ENCODE assay signal across 15 mouse cellular contexts in the genomic region with DNA sequence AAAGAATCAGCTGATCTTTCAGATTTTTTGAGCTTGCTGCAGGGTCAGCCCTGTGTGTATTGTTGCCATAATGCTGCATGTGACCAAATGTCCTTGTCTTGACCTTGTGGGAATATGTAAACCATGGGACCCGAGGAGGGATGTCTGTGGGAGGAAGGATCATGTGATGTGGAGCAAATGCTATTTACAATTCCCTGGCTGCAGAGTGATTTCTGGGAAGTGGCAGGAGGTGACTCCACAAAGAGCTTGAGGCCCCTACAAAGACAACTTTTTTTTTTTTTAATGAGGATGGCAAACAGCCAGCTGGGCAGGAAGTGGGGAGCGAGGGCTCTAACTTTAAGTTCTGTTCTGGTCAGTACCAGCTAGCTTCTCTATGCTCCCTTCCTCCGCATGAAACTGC. TPM values are rescaled to one million over a fixed set of nuclear protein-coding genes. Genes with fewer than 3 reads are reported as not detected.
DNase-seq lines count a peak whose midpoint lies in the region; ATAC-seq and TF ChIP-seq lines count a peak whose summit lies in the region.
"Had no signal": no experiment of that assay in that cellular context is flagged by ENCODE, and none has a peak within 500 bp of the region (broad histone marks: within the 10 kb centered on the region; RNA-seq: fewer than 3 reads in every experiment).

No protein-coding gene starts in this region.

- H3K4me2 ChIP-seq in hindbrain, postnatal 0 days (ENCODE audit: low read depth, low read length) = no peak overlapping the region
- H3K4me2 ChIP-seq in hindbrain, embryonic 11.5 days (replicated peaks; ENCODE audit: low read depth, low read length) = no peak overlapping the region
- H3K4me2 ChIP-seq in heart, embryonic 16.5 days (ENCODE audit: low read depth, low read length) = no peak overlapping the region
- H3K4me2 ChIP-seq: limb, embryonic 13.5 days had no signal

- no peak for TF ChIP-seq CTCF in hindbrain, postnatal 0 days (IDR thresholded peaks at IDR 0.05; ENCODE audit: low read depth)
- TF ChIP-seq CTCF in lung, adult 2 months (IDR thresholded peaks at IDR 0.05; ENCODE audit: insufficient read depth, low read length) = no peak

- no peaks in the 10 kb centered on the region for H3K36me3 ChIP-seq in hindbrain, postnatal 0 days (ENCODE audit: insufficient read depth, low read length)
- no peaks in the 10 kb centered on the region for H3K36me3 ChIP-seq in hindbrain, embryonic 11.5 days (ENCODE audit: control insufficient read depth, insufficient read depth, low read length)
- no peaks in the 10 kb centered on the region for H3K36me3 ChIP-seq in heart, embryonic 16.5 days (ENCODE audit: control insufficient read depth, insufficient read depth)
- H3K36me3 ChIP-seq: limb, embryonic 13.5 days had no signal

- H3K27ac ChIP-seq in hindbrain, postnatal 0 days = no peak overlapping the region
- H3K27ac ChIP-seq in hindbrain, embryonic 11.5 days (ENCODE audit: low read depth, low read length) = no peak overlapping the region
- no peak overlapping the region for H3K27ac ChIP-seq in heart, embryonic 16.5 days (ENCODE audit: low read length)
- H3K27ac ChIP-seq: limb, embryonic 13.5 days had no signal

- no peak for TF ChIP-seq POLR2A in lung, adult 2 months (IDR thresholded peaks at IDR 0.05; ENCODE audit: borderline replicate concordance, extremely low read depth, low read depth, low read length)

- WGBS in hindbrain, postnatal 0 days = 36% methylated on average over 3 of the region's 3 CpGs
- WGBS in hindbrain, embryonic 11.5 days = 56% methylated on average over 3 of the region's 3 CpGs
- 21% methylated on average over 3 of the region's 3 CpGs for WGBS in lung, adult 2 months
- 32% methylated on average over 3 of the region's 3 CpGs for WGBS in heart, embryonic 16.5 days

- no peaks in the 10 kb centered on the region for H3K4me1 ChIP-seq in hindbrain, postnatal 0 days (ENCODE audit: insufficient read depth, low read length)
- H3K4me1 ChIP-seq in hindbrain, embryonic 11.5 days (replicated peaks; ENCODE audit: control insufficient read depth, insufficient read depth, low read length) = no peaks in the 10 kb centered on the region
- 0 out of 2 replicates have a peak, but pooled peaks cover 2% of the 10 kb centered on the region for H3K4me1 ChIP-seq in lung, adult 2 months (ENCODE audit: control insufficient read depth, insufficient read depth, low read length)
- peaks cover 29% of the 10 kb centered on the region for H3K4me1 ChIP-seq in heart, embryonic 16.5 days (ENCODE audit: control insufficient read depth, insufficient read depth, low read length)
- H3K4me1 ChIP-seq: megakaryocyte, embryonic 14.5 days had no signal

- H3K27me3 ChIP-seq in hindbrain, postnatal 0 days (ENCODE audit: insufficient read depth, low read length) = no peaks in the 10 kb centered on the region
- no peaks in the 10 kb centered on the region for H3K27me3 ChIP-seq in hindbrain, embryonic 11.5 days (ENCODE audit: control insufficient read depth, insufficient read depth, low read length)
- H3K27me3 ChIP-seq in heart, embryonic 16.5 days (ENCODE audit: control insufficient read depth, insufficient read depth, low read length) = no peaks in the 10 kb centered on the region
- H3K27me3 ChIP-seq: limb, embryonic 13.5 days; megakaryocyte, embryonic 14.5 days had no signal

- H3K9me3 ChIP-seq in hindbrain, postnatal 0 days (ENCODE audit: low read length) = no peaks in the 10 kb centered on the region
- H3K9me3 ChIP-seq in hindbrain, embryonic 11.5 days (ENCODE audit: control insufficient read depth, low read length) = no peaks in the 10 kb centered on the region
- no peaks in the 10 kb centered on the region for H3K9me3 ChIP-seq in heart, embryonic 16.5 days (replicated peaks; ENCODE audit: control insufficient read depth, low read length)
- H3K9me3 ChIP-seq: limb, embryonic 13.5 days had no signal

- no peak overlapping the region for H3K9ac ChIP-seq in hindbrain, postnatal 0 days (replicated peaks; ENCODE audit: low read length)
- H3K9ac ChIP-seq in hindbrain, embryonic 11.5 days (ENCODE audit: low read depth, low read length) = no peak overlapping the region
- no peak overlapping the region for H3K9ac ChIP-seq in heart, embryonic 16.5 days (ENCODE audit: low read length)
- H3K9ac ChIP-seq: limb, embryonic 13.5 days had no signal

- ATAC-seq in hindbrain, postnatal 0 days = no peak; the same call in 1 of the 2 replicates
- ATAC-seq in hindbrain, embryonic 11.5 days (ENCODE audit: low FRiP score) = no peak
- ATAC-seq in heart, embryonic 16.5 days (replicated peaks; ENCODE audit: extremely low read depth, insufficient read depth, low FRiP score) = 0 out of 2 replicates have a peak, but pooled peaks have one; percentile 8
- no peak for ATAC-seq in granulocyte monocyte progenitor cell, adult 5-6 weeks (replicated peaks; ENCODE audit: poor library complexity, severe bottlenecking)
- ATAC-seq in erythroblast, adult 5-6 weeks (replicated peaks; ENCODE audit: low FRiP score, poor library complexity, severe bottlenecking) = no peak

- DNase-seq in hindbrain, postnatal 0 days (ENCODE audit: low spot score) = peak; percentile 36
- no peak for DNase-seq in hindbrain, embryonic 11.5 days (ENCODE audit: low spot score)
- DNase-seq in lung, postnatal 10 days = peak; percentile 55
- no peak for DNase-seq in lung, adult 2 months
- peak; percentile 31 for DNase-seq in kidney, postnatal 14 days
- DNase-seq: cerebellum, adult 8-10 months; layer of hippocampus, postnatal 36 days had no signal

- H3K4me3 ChIP-seq in hindbrain, postnatal 0 days (ENCODE audit: low read length) = no peak overlapping the region
- H3K4me3 ChIP-seq in hindbrain, embryonic 11.5 days (ENCODE audit: low read depth, low read length) = no peak overlapping the region
- no peak overlapping the region for H3K4me3 ChIP-seq in lung, adult 2 months (replicated peaks; ENCODE audit: extremely low read depth, low read depth, low read length)
- no peak overlapping the region for H3K4me3 ChIP-seq in heart, embryonic 16.5 days (ENCODE audit: low read length)
- H3K4me3 ChIP-seq: limb, embryonic 13.5 days; megakaryocyte, embryonic 14.5 days had no signal

RNA-seq across cellular contexts. Expression of gene Adgrf1, which starts 20.5 kb away (rescaled TPM):
- total RNA-seq in hindbrain, postnatal 0 days (2014; rRNA removed) = 0.11 TPM in 1 of 2 replicates, not detected in the other
- not detected in 2 replicates for polyA plus RNA-seq in hindbrain, postnatal 0 days (2015; fragmentation: Nextera tagmentation; extraction: Ambion mirVana)
- polyA plus RNA-seq in hindbrain, embryonic 11.5 days (2014; fragmentation: Nextera tagmentation; extraction: Ambion mirVana) = not detected in 2 replicates
- polyA plus RNA-seq in lung, adult 2 months (2012; rRNA removed) = not detected in 2 replicates
- not detected in 2 replicates for polyA plus RNA-seq in heart, embryonic 16.5 days (2015; fragmentation: Nextera tagmentation; extraction: Ambion mirVana)
- total RNA-seq in granulocyte monocyte progenitor cell, adult 5-6 weeks (2014; fragmentation: Nextera tagmentation) = not detected in 2 replicates
- total RNA-seq in granulocyte monocyte progenitor cell, adult 5-6 weeks (2017) = not detected in 2 replicates
- not detected in 2 replicates for total RNA-seq in erythroblast, adult 5-6 weeks (2015; ENCODE audit: low replicate concordance)
- not detected in 2 replicates for total RNA-seq in erythroblast, adult 5-6 weeks (2017; ENCODE audit: low replicate concordance)
- total RNA-seq: layer of hippocampus, postnatal 36 days had no signal
- polyA plus RNA-seq: embryonic facial prominence, embryonic 11.5 days; forebrain, embryonic 11.5 days; thymus, postnatal 0 days had no signal

Comparison
In these comparisons a context has a peak if more than half of its experiments do, and no peak if none do; other contexts are left out.
1. DNase-seq: peak in hindbrain, postnatal 0 days (single experiment), lung, postnatal 10 days (single experiment) and kidney, postnatal 14 days (single experiment); none in hindbrain, embryonic 11.5 days (single experiment) and lung, adult 2 months (single experiment).